Mouse (Mus musculus) stomach, postnatal 0 days (tissue): Measurements from ENCODE around the gene Pheta1.

Experiments used
- CTCF ChIP-seq: IDR thresholded peaks from 2 replicates; pipeline ENCODE4 v1.5.1; 2016; ENCODE audit warnings: antibody characterized with exemption, low read depth, mild to moderate bottlenecking, moderate library complexity
- EP300 ChIP-seq: optimal IDR thresholded peaks from 2 replicates; pipeline ENCODE3; 2016; ENCODE audit warnings: antibody characterized with exemption

- TF ChIP-seq CTCF (no peak), EP300 (no peak)
Observed at GRCm38 (mm10) chr5:121813744-121814143, 35.0 kb upstream of the Pheta1 start.
